Mouse (Mus musculus): Measurements from ENCODE around the gene Spryd4. TPM values are rescaled to one million over a fixed set of nuclear protein-coding genes. Genes with fewer than 3 reads are reported as not detected.

Spryd4 gene
- polyA plus RNA-seq, 1 experiment from 2014 or later, result 23.8 TPM

DNA sequence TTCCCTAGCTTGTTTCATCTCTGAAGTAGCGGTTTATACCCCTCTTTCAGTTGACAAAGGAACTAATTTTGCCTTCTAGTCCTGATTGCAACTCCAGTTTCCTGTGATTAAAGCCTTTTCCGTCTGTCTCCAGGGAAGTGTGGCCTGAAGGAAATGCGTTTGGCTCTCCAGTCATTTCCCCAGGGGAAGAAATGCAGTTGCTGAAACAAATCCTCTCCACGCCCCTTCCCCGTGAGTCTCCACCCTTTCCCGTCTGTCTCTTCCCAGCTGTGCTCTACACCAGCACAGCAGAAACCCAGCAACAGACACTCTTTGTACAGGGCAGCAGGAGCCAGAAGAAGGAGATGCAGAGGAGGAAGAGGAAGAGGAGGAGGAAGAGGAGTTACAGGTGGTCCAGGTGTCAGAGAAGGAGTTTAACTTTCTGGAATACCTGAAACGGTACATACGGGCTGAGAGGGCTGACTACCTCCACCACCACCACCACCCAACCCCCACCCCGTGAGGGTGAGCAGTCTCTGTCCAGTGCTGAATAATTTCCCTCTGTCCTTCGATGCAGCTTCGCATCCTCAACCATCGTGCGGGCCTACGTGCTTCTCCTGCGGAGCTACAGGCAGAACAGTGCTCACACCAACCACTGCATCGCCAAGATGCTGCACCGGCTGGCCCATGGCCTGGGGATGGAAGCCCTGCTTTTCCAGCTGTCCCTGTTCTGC lies 35.6 kb upstream of the Spryd4 start:
- H3K9ac ChIP-seq (ENCODE audit: low read length), result no peak overlapping the region
- no peak overlapping the region for H3K27ac ChIP-seq (ENCODE audit: low read depth, low read length)
- no peaks in the 10 kb centered on the region for H3K27me3 ChIP-seq (replicated peaks; ENCODE audit: control insufficient read depth, insufficient read depth, low read length)
- ATAC-seq (no peak), DNase-seq (ENCODE audit: low spot score) (no peak)
- no peak overlapping the region for H3K4me2 ChIP-seq (ENCODE audit: low read length)
- H3K4me1 ChIP-seq (ENCODE audit: control insufficient read depth, insufficient read depth, low read length), result no peaks in the 10 kb centered on the region
- H3K4me3 ChIP-seq (ENCODE audit: low read depth, low read length), result no peak overlapping the region
- 89% methylated on average over 17 of the region's 17 CpGs for WGBS
- peaks cover 95% of the 10 kb centered on the region for H3K36me3 ChIP-seq (ENCODE audit: control insufficient read depth, insufficient read depth, low read length)
- no peaks in the 10 kb centered on the region for H3K9me3 ChIP-seq (replicated peaks; ENCODE audit: control insufficient read depth, low read length)

DNA sequence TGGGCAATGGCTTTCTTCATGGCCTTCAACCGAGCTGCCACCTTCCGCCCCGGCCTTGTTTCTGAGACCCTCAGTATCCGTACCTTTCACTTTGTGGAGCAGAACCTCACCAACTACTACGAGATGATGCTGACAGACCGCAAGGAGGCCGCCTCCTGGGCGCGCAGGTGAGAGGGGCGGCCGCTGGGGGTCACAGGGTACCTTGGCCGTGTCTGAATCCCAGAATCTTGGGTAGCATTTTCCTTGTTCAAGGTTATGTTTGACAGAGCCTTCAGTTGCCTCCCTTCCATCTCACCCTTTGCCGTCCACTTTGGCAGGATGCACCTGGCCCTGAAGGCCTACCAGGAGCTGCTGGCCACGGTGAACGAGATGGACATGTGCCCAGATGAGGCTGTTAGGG lies 32.5 kb upstream of the Spryd4 start:
- Histone ChIP-seq H3K27me3 (replicated peaks; ENCODE audit: control insufficient read depth, insufficient read depth, low read length) (no peaks in the 10 kb centered on the region), H3K27ac (ENCODE audit: low read depth, low read length) (no peak overlapping the region), H3K9me3 (replicated peaks; ENCODE audit: control insufficient read depth, low read length) (no peaks in the 10 kb centered on the region), H3K36me3 (ENCODE audit: control insufficient read depth, insufficient read depth, low read length) (peaks cover 88% of the 10 kb centered on the region), H3K4me1 (ENCODE audit: control insufficient read depth, insufficient read depth, low read length) (no peaks in the 10 kb centered on the region), H3K4me2 (ENCODE audit: low read length) (no peak overlapping the region), H3K9ac (ENCODE audit: low read length) (no peak overlapping the region), H3K4me3 (ENCODE audit: low read depth, low read length) (no peak overlapping the region)
- no peak for ATAC-seq
- DNase-seq (ENCODE audit: low spot score), result no peak
- WGBS, result 94% methylated on average over 15 of the region's 15 CpGs

DNA sequence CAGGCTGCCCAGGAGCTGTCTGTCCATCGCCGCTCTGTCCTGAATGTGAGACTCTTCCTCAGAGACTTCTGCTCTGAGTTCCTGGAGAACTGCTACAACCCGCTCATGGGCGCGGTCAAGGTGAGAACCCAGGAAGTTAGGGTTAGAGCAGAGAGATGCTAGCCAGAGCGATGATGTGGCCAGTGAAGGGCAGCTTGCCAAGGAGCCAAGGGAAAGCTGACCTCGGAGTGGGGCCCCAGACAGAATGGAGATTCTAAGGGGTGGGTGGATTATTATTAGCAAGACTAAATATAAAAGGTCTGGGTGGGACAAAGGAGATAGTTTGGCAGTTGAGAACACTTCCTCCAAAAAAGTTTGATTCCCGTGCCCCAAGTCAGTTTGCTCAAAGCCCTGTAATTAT lies 31.6 kb upstream of the Spryd4 start:
- no peak overlapping the region for H3K9ac ChIP-seq (ENCODE audit: low read length)
- 97% methylated on average over 8 of the region's 8 CpGs for WGBS
- no peak overlapping the region for H3K4me2 ChIP-seq (ENCODE audit: low read length)
- H3K4me1 ChIP-seq (ENCODE audit: control insufficient read depth, insufficient read depth, low read length), result no peaks in the 10 kb centered on the region
- no peaks in the 10 kb centered on the region for H3K27me3 ChIP-seq (replicated peaks; ENCODE audit: control insufficient read depth, insufficient read depth, low read length)
- H3K4me3 ChIP-seq (ENCODE audit: low read depth, low read length), result no peak overlapping the region
- H3K36me3 ChIP-seq (ENCODE audit: control insufficient read depth, insufficient read depth, low read length), result peaks cover 79% of the 10 kb centered on the region
- no peaks in the 10 kb centered on the region for H3K9me3 ChIP-seq (replicated peaks; ENCODE audit: control insufficient read depth, low read length)
- no peak overlapping the region for H3K27ac ChIP-seq (ENCODE audit: low read depth, low read length)
- ATAC-seq, result no peak
- no peak for DNase-seq (ENCODE audit: low spot score)

DNA sequence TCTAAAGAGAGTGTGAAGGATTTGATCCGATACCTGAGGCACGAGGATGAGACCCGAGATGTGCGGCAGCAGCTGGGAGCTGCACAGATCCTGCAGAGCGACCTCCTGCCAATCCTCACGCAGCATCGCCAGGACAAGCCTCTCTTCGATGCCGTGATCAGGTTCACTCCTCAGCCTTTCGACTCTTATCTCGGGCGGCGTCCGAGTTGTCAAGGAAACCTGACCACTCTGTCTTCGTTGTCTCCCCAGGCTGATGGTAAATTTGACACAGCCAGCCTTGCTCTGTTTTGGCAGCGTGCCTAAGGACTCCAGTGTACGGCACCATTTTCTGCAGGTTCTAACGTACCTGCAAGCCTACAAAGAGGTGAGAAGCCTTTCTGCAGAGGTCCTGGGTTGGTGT lies 28.5 kb upstream of the Spryd4 start:
- H3K4me2 ChIP-seq (ENCODE audit: low read length), result no peak overlapping the region
- ATAC-seq, result no peak
- WGBS, result 95% methylated on average over 18 of the region's 18 CpGs
- H3K4me1 ChIP-seq (ENCODE audit: control insufficient read depth, insufficient read depth, low read length), result no peaks in the 10 kb centered on the region
- peaks cover 48% of the 10 kb centered on the region for H3K36me3 ChIP-seq (ENCODE audit: control insufficient read depth, insufficient read depth, low read length)
- H3K4me3 ChIP-seq (ENCODE audit: low read depth, low read length), result no peak overlapping the region
- no peaks in the 10 kb centered on the region for H3K27me3 ChIP-seq (replicated peaks; ENCODE audit: control insufficient read depth, insufficient read depth, low read length)
- no peak overlapping the region for H3K9ac ChIP-seq (ENCODE audit: low read length)
- no peak overlapping the region for H3K27ac ChIP-seq (ENCODE audit: low read depth, low read length)
- no peak for DNase-seq (ENCODE audit: low spot score)
- no peaks in the 10 kb centered on the region for H3K9me3 ChIP-seq (replicated peaks; ENCODE audit: control insufficient read depth, low read length)

DNA sequence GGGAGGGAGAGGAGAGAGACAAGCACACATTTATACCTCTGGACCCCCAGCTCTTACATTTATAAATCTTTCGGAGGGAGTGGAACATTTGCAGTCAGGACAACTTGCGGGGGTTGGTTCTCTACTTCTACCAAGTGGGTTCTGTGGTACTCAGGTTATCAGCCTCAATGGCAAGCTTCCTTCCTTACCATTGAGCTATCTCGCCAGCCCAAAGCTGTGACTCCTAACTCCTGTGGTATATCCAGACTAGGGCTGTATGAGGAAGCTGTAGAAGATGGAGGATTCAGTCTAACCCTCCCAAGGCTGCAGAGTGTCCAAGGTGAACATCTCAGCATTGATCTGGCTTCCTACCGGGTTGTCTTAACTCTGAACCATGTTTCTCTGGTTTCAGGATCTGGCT lies 27.5 kb upstream of the Spryd4 start:
- Histone ChIP-seq H3K4me3 (ENCODE audit: low read depth, low read length) (no peak overlapping the region), H3K4me1 (ENCODE audit: control insufficient read depth, insufficient read depth, low read length) (no peaks in the 10 kb centered on the region), H3K27me3 (replicated peaks; ENCODE audit: control insufficient read depth, insufficient read depth, low read length) (no peaks in the 10 kb centered on the region), H3K27ac (ENCODE audit: low read depth, low read length) (no peak overlapping the region), H3K36me3 (ENCODE audit: control insufficient read depth, insufficient read depth, low read length) (peaks cover 38% of the 10 kb centered on the region), H3K4me2 (ENCODE audit: low read length) (no peak overlapping the region), H3K9ac (ENCODE audit: low read length) (no peak overlapping the region), H3K9me3 (replicated peaks; ENCODE audit: control insufficient read depth, low read length) (no peaks in the 10 kb centered on the region)
- DNase-seq (ENCODE audit: low spot score) (no peak), ATAC-seq (no peak)
- WGBS, result 93% methylated on average over 4 of the region's 4 CpGs

DNA sequence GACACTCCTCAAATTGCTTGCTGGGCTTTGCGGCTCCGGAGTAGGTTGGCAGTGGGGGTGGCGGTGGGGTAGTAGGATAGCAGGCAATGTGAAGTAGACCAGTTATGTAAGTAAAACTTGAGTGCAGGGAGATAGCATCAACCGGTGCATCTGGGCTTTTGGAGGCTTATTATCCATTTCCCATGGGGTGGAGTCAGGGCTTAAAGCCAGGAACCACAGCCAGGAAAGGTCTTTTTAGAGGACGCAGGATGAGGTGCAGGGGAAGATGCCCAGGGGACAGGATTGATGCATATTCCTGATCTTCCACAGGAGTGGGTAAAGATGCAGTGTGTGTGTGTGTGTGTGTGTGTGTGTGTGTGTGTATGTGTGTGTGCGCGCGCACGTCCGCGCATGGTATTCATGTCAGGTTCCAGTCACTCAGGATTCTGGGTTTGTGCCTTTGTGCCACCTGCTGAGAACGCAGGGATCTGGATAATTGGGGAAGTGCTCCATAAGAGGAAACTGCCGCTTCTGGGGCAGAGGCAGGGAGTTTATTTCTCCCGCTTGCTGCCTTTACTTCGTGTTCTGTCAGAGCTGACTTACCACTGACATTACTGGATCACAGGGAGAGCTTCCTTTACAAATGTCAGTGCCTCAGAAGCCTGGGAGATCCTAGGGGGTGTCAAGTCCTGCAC lies 26.3 kb upstream of the Spryd4 start:
- Histone ChIP-seq H3K27ac (ENCODE audit: low read depth, low read length) (no peak overlapping the region), H3K36me3 (ENCODE audit: control insufficient read depth, insufficient read depth, low read length) (peaks cover 28% of the 10 kb centered on the region), H3K4me2 (ENCODE audit: low read length) (no peak overlapping the region), H3K27me3 (replicated peaks; ENCODE audit: control insufficient read depth, insufficient read depth, low read length) (no peaks in the 10 kb centered on the region), H3K9me3 (replicated peaks; ENCODE audit: control insufficient read depth, low read length) (no peaks in the 10 kb centered on the region), H3K4me3 (ENCODE audit: low read depth, low read length) (no peak overlapping the region), H3K9ac (ENCODE audit: low read length) (no peak overlapping the region), H3K4me1 (ENCODE audit: control insufficient read depth, insufficient read depth, low read length) (no peaks in the 10 kb centered on the region)
- DNase-seq (ENCODE audit: low spot score), result peak; percentile 19
- no peak for ATAC-seq
- WGBS, result 62% methylated on average over 15 of the region's 15 CpGs

DNA sequence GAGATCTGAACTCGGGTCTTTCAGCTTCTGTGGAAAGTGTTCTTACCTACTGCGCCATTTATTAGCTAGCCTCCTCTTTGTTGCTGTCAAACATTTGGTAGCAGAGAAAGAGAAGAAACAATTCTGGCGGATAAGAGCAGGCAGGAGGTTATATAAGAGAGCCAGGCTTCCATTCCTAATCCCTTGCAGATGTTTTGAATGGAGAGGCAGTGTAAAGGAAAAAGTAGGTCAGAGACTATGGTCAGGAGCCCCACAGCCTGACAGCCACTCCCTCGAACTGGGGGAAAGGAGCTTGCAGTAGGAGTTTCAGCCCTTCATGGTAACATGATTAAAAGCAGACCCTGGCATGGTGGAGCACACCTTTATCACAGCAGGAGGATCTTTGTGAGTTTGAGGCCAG lies 24.7 kb upstream of the Spryd4 start:
- ATAC-seq (no peak), DNase-seq (ENCODE audit: low spot score) (no peak)
- H3K27me3 ChIP-seq (replicated peaks; ENCODE audit: control insufficient read depth, insufficient read depth, low read length), result no peaks in the 10 kb centered on the region
- H3K4me3 ChIP-seq (ENCODE audit: low read depth, low read length), result no peak overlapping the region
- peaks cover 14% of the 10 kb centered on the region for H3K36me3 ChIP-seq (ENCODE audit: control insufficient read depth, insufficient read depth, low read length)
- H3K4me1 ChIP-seq (ENCODE audit: control insufficient read depth, insufficient read depth, low read length), result no peaks in the 10 kb centered on the region
- H3K9ac ChIP-seq (ENCODE audit: low read length), result no peak overlapping the region
- 50% methylated on average over 4 of the region's 4 CpGs for WGBS
- no peaks in the 10 kb centered on the region for H3K9me3 ChIP-seq (replicated peaks; ENCODE audit: control insufficient read depth, low read length)
- no peak overlapping the region for H3K27ac ChIP-seq (ENCODE audit: low read depth, low read length)
- no peak overlapping the region for H3K4me2 ChIP-seq (ENCODE audit: low read length)

DNA sequence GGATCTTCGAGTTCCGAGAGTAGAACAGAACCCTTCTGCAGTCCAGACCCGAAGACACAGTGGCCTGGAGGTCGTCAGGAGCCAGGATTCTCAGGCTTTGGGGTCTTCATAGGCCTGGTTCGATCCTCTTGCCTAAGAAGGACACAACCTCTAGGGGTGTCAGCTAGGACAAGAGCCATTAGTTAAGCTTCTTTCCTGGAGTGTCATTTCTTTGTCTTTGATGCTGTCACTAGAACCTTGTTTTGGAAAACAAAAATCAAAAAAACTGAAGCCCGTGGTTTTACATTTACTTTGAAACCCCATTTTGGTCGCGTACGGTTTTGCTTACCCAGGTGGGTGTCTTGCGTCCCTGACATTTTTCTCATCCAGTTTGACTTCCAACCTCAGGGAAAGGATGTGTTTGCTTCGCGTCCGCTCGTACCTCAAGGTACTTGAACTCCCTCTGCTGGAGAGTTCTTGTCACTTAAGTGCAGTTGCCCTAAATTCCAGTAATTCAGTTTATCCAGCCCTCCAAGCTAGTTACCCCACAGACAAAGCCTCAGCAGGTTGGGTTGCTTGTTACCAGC lies 20.9 kb upstream of the Spryd4 start:
- ATAC-seq (peak; percentile 27), DNase-seq (ENCODE audit: low spot score) (peak; percentile 92)
- Histone ChIP-seq H3K27me3 (replicated peaks; ENCODE audit: control insufficient read depth, insufficient read depth, low read length) (no peaks in the 10 kb centered on the region), H3K27ac (ENCODE audit: low read depth, low read length) (peak overlapping the region; percentile 84), H3K9ac (ENCODE audit: low read length) (peak overlapping the region; percentile 76), H3K4me1 (ENCODE audit: control insufficient read depth, insufficient read depth, low read length) (no peaks in the 10 kb centered on the region), H3K4me3 (ENCODE audit: low read depth, low read length) (peak overlapping the region; percentile 74), H3K36me3 (ENCODE audit: control insufficient read depth, insufficient read depth, low read length) (no peaks in the 10 kb centered on the region), H3K4me2 (ENCODE audit: low read length) (peak overlapping the region; percentile 67), H3K9me3 (replicated peaks; ENCODE audit: control insufficient read depth, low read length) (no peaks in the 10 kb centered on the region)
- under 1% methylated on average over 14 of the region's 14 CpGs for WGBS

Measured in forebrain, embryonic 14.5 days (tissue).